Mouse (Mus musculus) naive thymus-derived CD4-positive, alpha-beta T cell, adult 5 months (primary cell): ENCODE data around the gene St3gal2. TPM values are rescaled to one million over a fixed set of nuclear protein-coding genes. Genes with fewer than 3 reads are reported as not detected.

Source experiments
- polyA plus RNA-seq: library from polyadenylated mRNA; unstranded; fragments of 100-300 nt; shearing (Covaris generic); gene quantifications from one replicate; pipeline ENCODE4 v1.2.1, GENCODE M21; 2017

The St3gal2 gene
- 7.7 TPM for polyA plus RNA-seq

DNA sequence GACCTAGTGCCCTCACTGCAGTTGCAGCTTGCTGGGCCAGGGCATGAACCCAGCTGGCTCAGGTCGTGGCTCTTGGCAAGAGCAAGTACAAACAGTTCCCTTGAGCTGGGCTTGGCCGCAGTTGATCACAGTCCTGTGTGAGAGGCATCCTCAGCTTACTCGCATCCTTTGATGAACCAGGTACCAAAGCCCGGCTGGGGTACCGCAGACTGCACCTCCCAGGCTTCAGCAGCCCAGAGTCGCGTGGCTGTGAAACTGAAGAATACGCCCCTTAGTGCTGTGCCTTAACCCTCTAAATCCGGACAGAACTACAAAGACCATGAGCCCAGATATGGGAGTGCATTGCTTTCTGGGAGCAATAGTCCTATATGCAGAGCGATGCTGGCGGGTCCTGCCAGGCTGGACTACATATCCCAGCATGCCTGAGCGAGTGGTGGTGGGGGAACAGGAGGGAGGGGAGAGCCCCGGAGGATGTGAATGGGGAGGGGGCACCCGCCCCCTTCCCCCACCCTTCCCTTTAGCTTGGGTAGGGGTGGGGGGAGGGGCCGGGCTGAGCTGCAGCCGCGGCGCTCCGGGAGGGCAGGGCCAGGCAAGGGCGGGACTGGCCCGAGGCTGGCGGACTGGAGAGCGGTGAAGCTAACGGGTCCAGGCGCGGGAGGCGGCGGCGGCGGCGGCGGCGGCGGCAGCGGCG is at the start of gene St3gal2:
Gene St3gal2 (plus strand): TSS at position 582 of the 691 bp plus-strand sequence.

DNA sequence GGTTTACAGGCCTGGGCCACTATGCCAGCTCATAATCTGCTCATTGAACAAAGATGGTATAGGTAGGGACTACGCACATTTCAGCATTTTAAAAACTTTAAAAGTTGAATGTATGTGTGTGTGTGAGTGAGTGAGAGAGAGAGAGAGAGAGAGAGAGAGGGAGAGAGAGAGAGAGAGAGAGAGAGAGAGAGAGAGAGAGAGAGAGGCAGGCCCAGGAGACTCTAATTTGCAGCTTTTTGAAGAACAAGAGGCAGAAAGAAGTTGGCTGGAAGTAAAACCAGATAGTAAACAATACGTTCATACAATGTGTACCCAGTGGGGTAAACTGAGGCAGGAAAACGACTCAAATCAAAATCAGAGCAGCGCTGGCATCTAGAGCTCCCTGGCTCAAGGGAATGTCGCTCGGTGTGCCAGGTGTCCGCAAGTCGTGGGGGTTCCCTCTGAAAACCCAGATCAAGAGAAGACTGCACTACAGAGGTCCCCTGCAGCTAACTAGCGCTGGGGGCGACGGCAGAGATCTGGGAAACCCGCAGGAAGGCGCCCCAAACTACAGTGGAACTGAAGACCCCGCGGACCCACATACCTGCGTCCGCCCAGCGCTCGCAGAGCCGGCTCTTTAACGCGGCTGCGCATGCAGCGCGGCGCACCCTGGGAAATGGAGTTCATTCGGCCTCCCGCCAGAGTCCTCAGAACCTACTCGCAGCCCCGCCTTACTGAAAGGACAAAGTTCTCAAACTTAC is 17.7 kb upstream of the St3gal2 start, which contains the start of gene Fuk:
Gene Fuk (minus strand): TSS at position 650 of the 740 bp plus-strand sequence.

DNA sequence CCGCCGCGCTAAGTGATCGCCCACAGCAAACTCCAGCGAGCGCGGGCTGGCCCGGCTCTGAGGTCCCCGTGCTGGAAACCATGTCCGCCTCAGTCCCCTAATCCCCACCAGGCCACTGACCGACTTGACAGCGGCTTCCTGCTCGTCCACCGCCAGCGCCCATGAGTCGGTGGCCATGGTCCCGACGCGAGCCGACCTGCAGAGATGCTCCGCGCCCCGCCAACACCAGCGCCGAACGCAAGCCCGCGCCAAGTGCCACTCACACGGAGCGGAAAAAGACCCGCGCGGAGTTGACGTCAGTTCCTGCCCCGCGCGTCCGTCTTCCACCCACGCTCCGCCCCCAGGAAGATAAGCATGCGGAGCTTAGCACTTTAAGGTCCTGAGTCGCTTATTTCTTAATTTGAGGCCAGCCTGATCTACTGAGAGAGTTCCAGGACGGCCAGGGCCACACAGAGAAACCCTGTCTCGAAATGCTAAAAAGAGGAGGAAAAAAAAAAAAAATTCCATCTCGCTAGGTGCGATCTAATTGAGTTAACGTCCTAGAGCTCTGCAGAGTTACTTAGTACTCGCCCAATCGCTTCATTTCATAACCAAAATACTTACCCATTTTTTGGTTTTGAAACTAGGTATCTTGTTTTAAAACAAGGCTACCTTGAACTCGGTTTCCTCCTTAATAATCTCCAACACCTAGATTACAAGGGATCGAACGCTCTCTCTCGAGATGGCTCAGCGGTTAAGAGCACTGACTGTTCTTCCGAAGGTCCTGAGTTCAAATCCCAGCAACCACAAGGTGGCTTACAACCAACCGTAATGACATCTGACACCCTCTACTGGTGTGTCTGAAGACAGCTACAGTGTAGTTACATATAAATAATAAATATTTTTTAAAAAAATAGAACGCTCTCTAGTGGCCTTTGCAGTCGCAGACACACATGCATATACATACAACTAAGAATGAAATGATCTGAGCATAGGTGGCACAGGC is 78.1 kb downstream of the St3gal2 start, which contains the start of gene Ddx19a:
Gene Ddx19a (minus strand): TSS at position 254 of the 985 bp plus-strand sequence.

Other genes starting within 250 kb of the St3gal2 start
- not detected for gene Mtss1l, start 198.4 kb upstream of the St3gal2 start, polyA plus RNA-seq
- not detected for gene Il34, start 114.0 kb upstream of the St3gal2 start, polyA plus RNA-seq
- gene Cog4, start 73.3 kb upstream of the St3gal2 start, polyA plus RNA-seq, result 52.9 TPM
- gene Sf3b3, start 73.1 kb upstream of the St3gal2 start, polyA plus RNA-seq, result 203 TPM
- gene Fuk, start 17.4 kb upstream of the St3gal2 start, polyA plus RNA-seq, result 8.1 TPM
- 21.2 TPM for gene Ddx19a, start 77.9 kb downstream of the St3gal2 start, polyA plus RNA-seq
- gene Ddx19b, start 111.8 kb downstream of the St3gal2 start, polyA plus RNA-seq, result 17.4 TPM
- 38.1 TPM for gene Aars, start 113.2 kb downstream of the St3gal2 start, polyA plus RNA-seq
- 48.9 TPM for gene Exosc6, start 136.4 kb downstream of the St3gal2 start, polyA plus RNA-seq
- not detected for gene Clec18a, start 172.5 kb downstream of the St3gal2 start, polyA plus RNA-seq
- gene Pdpr, start 174.7 kb downstream of the St3gal2 start, polyA plus RNA-seq, result 17.2 TPM